Mouse (Mus musculus) kidney, postnatal 4 days (tissue): ENCODE results near the gene Dyrk1a.

Experiments used
- DNase-seq, 2 experiments: peaks; one replicate each; pipeline ENCODE4 v3.0.0; 2021; ENCODE audit warnings: mixed read lengths in 2 of 2

Gene Dyrk1a

GRCm38 (mm10) chr16:94559782-94560181 lies 10.0 kb upstream of the Dyrk1a start:
- DNase-seq: no peak

GRCm38 (mm10) chr16:94560618-94561017 lies 9.2 kb upstream of the Dyrk1a start:
- DNase-seq: no peak

GRCm38 (mm10) chr16:94566124-94566523 lies 3.7 kb upstream of the Dyrk1a start:
- no peak for DNase-seq

GRCm38 (mm10) chr16:94566834-94567585 lies 2.8 kb upstream of the Dyrk1a start:
- DNase-seq: no peak

GRCm38 (mm10) chr16:94567751-94568150 lies 2.1 kb upstream of the Dyrk1a start:
- DNase-seq: no peak

GRCm38 (mm10) chr16:94568335-94569228 lies 1.2 kb upstream of the Dyrk1a start:
- DNase-seq: no peak

GRCm38 (mm10) chr16:94570361-94571041 lies 691 bp downstream of the Dyrk1a start:
- peak; percentile 67 to 77 for DNase-seq

GRCm38 (mm10) chr16:94571111-94571993 lies 1.5 kb downstream of the Dyrk1a start:
- DNase-seq: no peak

- no peak for DNase-seq
Measured at GRCm38 (mm10) chr16:94572422-94572821, 2.6 kb downstream of the Dyrk1a start.

GRCm38 (mm10) chr16:94574025-94574717 lies 4.4 kb downstream of the Dyrk1a start:
- DNase-seq: no peak

GRCm38 (mm10) chr16:94574718-94575094 lies 4.9 kb downstream of the Dyrk1a start:
- no peak for DNase-seq

- DNase-seq: no peak
Measured at GRCm38 (mm10) chr16:94575757-94576156, 5.9 kb downstream of the Dyrk1a start.

GRCm38 (mm10) chr16:94579348-94579747 lies 9.5 kb downstream of the Dyrk1a start:
- DNase-seq: no peak

- peak; percentile 45 to 63 for DNase-seq
Measured at GRCm38 (mm10) chr16:94580844-94581405, 11.1 kb downstream of the Dyrk1a start.

- DNase-seq: no peak
Measured at GRCm38 (mm10) chr16:94586349-94586990, 16.7 kb downstream of the Dyrk1a start.

GRCm38 (mm10) chr16:94587461-94587860 lies 17.7 kb downstream of the Dyrk1a start:
- no peak for DNase-seq

- DNase-seq: no peak
Measured at GRCm38 (mm10) chr16:94588171-94588570, 18.4 kb downstream of the Dyrk1a start.

- no peak for DNase-seq
Measured at GRCm38 (mm10) chr16:94588974-94589373, 19.2 kb downstream of the Dyrk1a start.

- no peak for DNase-seq
Measured at GRCm38 (mm10) chr16:94589648-94590047, 19.8 kb downstream of the Dyrk1a start.

GRCm38 (mm10) chr16:94590214-94590613 lies 20.4 kb downstream of the Dyrk1a start:
- no peak for DNase-seq

- DNase-seq: no peak
Measured at GRCm38 (mm10) chr16:94590977-94591376, 21.2 kb downstream of the Dyrk1a start.
